Mouse (Mus musculus) heart, postnatal 0 days (tissue): ENCODE results near the gene Mob3b. TPM values are rescaled to one million over a fixed set of nuclear protein-coding genes. Genes with fewer than 3 reads are reported as not detected.

ENCODE experiments used
- ATAC-seq: fragments of 200-750 bp; cut with Nextera tagmentation; 2 replicates; pipeline ENCODE4 v1.8.0; 2017; ENCODE audit warnings: low read depth, moderate number of reproducible peaks, moderate library complexity; ENCODE audit not compliant: insufficient read depth
- DNase-seq: peaks from one replicate; pipeline ENCODE4 v3.0.0-alpha.2; 2016; ENCODE audit warnings: low spot score
- H3K27ac ChIP-seq: fragments of 300-500 bp; sonication (generic); 2 replicates; pipeline ENCODE4 v1.5.1; 2014; ENCODE audit warnings: low read depth, mild to moderate bottlenecking
- H3K27me3 ChIP-seq: fragments of 300-500 bp; sonication (generic); 2 replicates; pipeline ENCODE4 v1.6.1; 2014; ENCODE audit warnings: low read length, mixed read lengths; ENCODE audit not compliant: control insufficient read depth, insufficient read depth
- H3K36me3 ChIP-seq: fragments of 300-500 bp; sonication (generic); replicated peaks from 2 replicates; pipeline ENCODE4 v1.6.1; 2014; ENCODE audit warnings: low read length, mixed read lengths; ENCODE audit not compliant: control insufficient read depth, insufficient read depth
- H3K4me1 ChIP-seq: fragments of 300-500 bp; sonication (generic); 2 replicates; pipeline ENCODE4 v1.6.1; 2014; ENCODE audit warnings: antibody characterized with exemption; ENCODE audit not compliant: control insufficient read depth, insufficient read depth
- H3K4me2 ChIP-seq: fragments of 300-500 bp; sonication (generic); 2 replicates; pipeline ENCODE4 v1.6.1; 2014; ENCODE audit warnings: low read depth, mild to moderate bottlenecking, low read length, moderate library complexity
- H3K4me3 ChIP-seq: fragments of 300-500 bp; sonication (generic); 2 replicates; pipeline ENCODE4 v1.5.1; 2014; ENCODE audit warnings: low read depth, low read length
- H3K9ac ChIP-seq: fragments of 300-500 bp; sonication (generic); replicated peaks from 2 replicates; pipeline ENCODE4 v1.6.1; 2014; ENCODE audit warnings: low read depth, low read length, mixed read lengths
- H3K9me3 ChIP-seq: fragments of 300-500 bp; sonication (generic); replicated peaks from 2 replicates; pipeline ENCODE4 v1.6.1; 2016; ENCODE audit warnings: low read length; ENCODE audit not compliant: control insufficient read depth
- CTCF ChIP-seq: IDR thresholded peaks from 2 replicates; pipeline ENCODE4 v1.5.1; 2016; ENCODE audit warnings: antibody characterized with exemption, control low read depth, low read depth
- EP300 ChIP-seq: IDR thresholded peaks from 2 replicates; pipeline ENCODE4 v1.6.1; 2016; ENCODE audit warnings: antibody characterized with exemption, low read depth
- WGBS: fragments of 180-500 bp; shearing (Covaris S2); extraction: QIAGEN DNeasy Blood & Tissue Kit; methylation state at CpG from one replicate; pipeline ENCODE4 v1.1.7; 2014; 5-methylcytosine and 5-hydroxymethylcytosine counted together
- polyA plus RNA-seq: library from polyadenylated mRNA; unstranded; fragments of >200 nt; fragmentation: Nextera tagmentation; extraction: Ambion mirVana; gene quantifications from 2 replicates; pipeline ENCODE4 v1.2.1, GENCODE M21; 2015
- total RNA-seq: library from RNA; depleted of rRNA; stranded (reverse); fragments of >200 nt; gene quantifications from 2 replicates; pipeline ENCODE4 v1.2.3, GENCODE M21; 2014; ENCODE audit warnings: low replicate concordance

The Mob3b gene
- total and polyA plus RNA-seq, 2 experiments from 2014 or later = 1.0 to 2.0 TPM

DNA sequence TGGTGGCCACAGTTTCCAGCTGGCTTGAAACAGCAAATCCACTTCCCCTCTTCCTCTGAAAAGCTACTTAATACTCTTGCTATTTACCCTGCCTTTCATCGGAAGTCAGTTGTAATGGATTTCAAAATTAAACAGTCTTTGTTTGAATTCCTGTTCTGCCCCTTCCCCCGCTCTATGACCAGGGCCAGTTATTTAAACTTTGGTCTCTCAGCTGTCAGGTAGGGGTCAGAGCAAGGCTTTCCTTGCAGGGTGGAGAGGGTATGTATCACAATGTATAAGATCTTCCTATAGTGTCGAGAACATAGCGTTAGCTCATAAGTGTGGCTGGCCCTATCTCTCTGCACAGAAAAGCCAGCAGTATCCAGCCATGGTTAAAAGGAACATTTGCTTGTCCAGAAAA lies 170.6 kb downstream of the Mob3b start:
- no peak overlapping the region for H3K4me2 ChIP-seq
- TF ChIP-seq CTCF (no peak), EP300 (no peak)
- no peak overlapping the region for H3K4me3 ChIP-seq
- no peaks in the 10 kb centered on the region for H3K9me3 ChIP-seq
- no peak for DNase-seq
- H3K9ac ChIP-seq = no peak overlapping the region
- H3K27ac ChIP-seq = no peak overlapping the region
- 81% methylated on average over 4 of the region's 4 CpGs for WGBS
- ATAC-seq = no peak
- no peaks in the 10 kb centered on the region for H3K36me3 ChIP-seq
- no peaks in the 10 kb centered on the region for H3K4me1 ChIP-seq
- H3K27me3 ChIP-seq = no peaks in the 10 kb centered on the region

GRCm38 (mm10) chr4:34984377-34984776 lies 172.9 kb downstream of the Mob3b start:
- TF ChIP-seq EP300 (no peak), CTCF (no peak)
- H3K9me3 ChIP-seq = no peaks in the 10 kb centered on the region
- WGBS = 83% methylated on average over 4 of the region's 4 CpGs
- no peak overlapping the region for H3K9ac ChIP-seq
- H3K27me3 ChIP-seq = no peaks in the 10 kb centered on the region
- ATAC-seq (no peak), DNase-seq (no peak)
- H3K4me1 ChIP-seq = no peaks in the 10 kb centered on the region
- H3K4me2 ChIP-seq = no peak overlapping the region
- H3K4me3 ChIP-seq = no peak overlapping the region
- H3K27ac ChIP-seq = no peak overlapping the region
- no peaks in the 10 kb centered on the region for H3K36me3 ChIP-seq

DNA sequence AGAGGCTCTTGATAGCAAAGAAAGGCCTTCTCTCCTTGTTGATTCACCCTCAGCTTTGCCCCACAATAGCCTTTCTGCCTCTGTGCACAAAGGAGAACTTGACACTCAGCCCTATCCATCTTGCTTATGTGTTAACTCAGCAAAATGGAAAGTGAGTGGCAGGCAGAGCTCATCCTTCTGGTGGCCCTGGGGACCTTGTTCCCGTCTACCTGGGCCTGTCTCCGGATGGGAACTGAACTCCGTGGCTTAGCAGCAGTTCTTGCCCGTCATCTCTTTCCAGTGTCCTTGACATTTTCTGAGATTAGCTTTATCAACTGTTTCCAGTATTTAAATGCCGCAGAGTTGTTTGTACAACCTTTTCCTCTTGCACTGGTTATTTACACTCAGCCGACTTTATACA lies 173.8 kb downstream of the Mob3b start:
- no peaks in the 10 kb centered on the region for H3K36me3 ChIP-seq
- DNase-seq = no peak
- no peaks in the 10 kb centered on the region for H3K4me1 ChIP-seq
- WGBS = 16% methylated on average over 6 of the region's 6 CpGs
- no peak overlapping the region for H3K4me3 ChIP-seq
- no peaks in the 10 kb centered on the region for H3K27me3 ChIP-seq
- no peak overlapping the region for H3K9ac ChIP-seq
- H3K4me2 ChIP-seq = no peak overlapping the region
- no peak overlapping the region for H3K27ac ChIP-seq
- no peaks in the 10 kb centered on the region for H3K9me3 ChIP-seq
- ATAC-seq = no peak
- TF ChIP-seq CTCF (no peak), EP300 (no peak)

- Histone ChIP-seq H3K4me1 (peaks cover 10% of the 10 kb centered on the region; the same call in 1 of the 2 replicates), H3K9me3 (no peaks in the 10 kb centered on the region), H3K9ac (no peak overlapping the region), H3K36me3 (no peaks in the 10 kb centered on the region), H3K4me3 (no peak overlapping the region), H3K4me2 (no peak overlapping the region), H3K27me3 (no peaks in the 10 kb centered on the region), H3K27ac (no peak overlapping the region)
- no peak for TF ChIP-seq EP300
- TF ChIP-seq CTCF = no peak
- ATAC-seq (no peak), DNase-seq (no peak)
- WGBS = 59% methylated on average over 8 of the region's 8 CpGs
Measured at GRCm38 (mm10) chr4:34981301-34982172, 175.7 kb downstream of the Mob3b start.

- no peak for DNase-seq
Measured at GRCm38 (mm10) chr4:34980461-34981039, 176.7 kb downstream of the Mob3b start.

More at GRCm38 (mm10) chr4:34980461-34981039, 176.7 kb downstream of the Mob3b start:
- no peak overlapping the region for H3K4me2 ChIP-seq
- H3K9ac ChIP-seq = no peak overlapping the region
- H3K4me1 ChIP-seq = peaks cover 18% of the 10 kb centered on the region
- ATAC-seq = no peak
- TF ChIP-seq EP300 = no peak
- no peak for TF ChIP-seq CTCF
- no peak overlapping the region for H3K27ac ChIP-seq
- WGBS = 71% methylated on average over 8 of the region's 8 CpGs
- no peaks in the 10 kb centered on the region for H3K27me3 ChIP-seq
- H3K9me3 ChIP-seq = no peaks in the 10 kb centered on the region
- H3K36me3 ChIP-seq = no peaks in the 10 kb centered on the region
- no peak overlapping the region for H3K4me3 ChIP-seq
